Mouse (Mus musculus): ENCODE measurements around the gene Tfap2a.

Gene Tfap2a

DNA sequence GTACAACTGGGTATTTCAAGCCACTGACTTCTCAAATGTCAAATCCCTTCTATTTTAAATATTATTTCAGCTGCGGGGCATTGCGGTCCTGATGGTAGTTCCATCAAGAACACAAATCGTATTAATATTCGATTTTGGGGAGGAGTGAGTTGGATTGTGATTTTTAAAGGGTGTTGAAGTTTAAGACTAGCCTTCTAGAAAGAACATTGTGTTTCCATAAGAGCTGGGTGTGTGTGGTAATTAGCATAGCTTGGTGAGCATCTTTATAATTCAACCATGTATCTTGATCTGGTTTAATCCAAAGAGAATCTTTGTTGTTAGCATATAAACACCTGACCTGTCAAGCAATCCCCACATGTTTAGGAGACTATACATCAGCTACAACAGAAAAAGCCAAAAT lies 24.9 kb downstream of the Tfap2a start:
- DNase-seq (ENCODE audit: low read depth, low spot score): no peak

DNA sequence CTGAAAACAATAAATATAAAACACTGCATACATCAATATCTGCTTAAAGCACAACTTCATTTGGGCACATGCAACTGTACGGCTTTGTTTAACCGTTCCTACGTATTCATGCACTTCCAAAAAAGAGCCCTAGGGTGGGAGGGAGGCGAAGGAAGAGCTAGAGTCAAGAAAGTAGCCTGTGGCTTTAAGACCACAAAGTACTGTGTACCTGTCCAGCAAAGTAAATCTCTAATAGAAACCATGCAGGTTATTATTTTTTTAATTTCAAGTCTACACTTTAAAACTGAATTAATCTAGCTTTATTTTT lies 25.7 kb downstream of the Tfap2a start:
- peak; percentile 51 for DNase-seq (ENCODE audit: low read depth, low spot score)

DNA sequence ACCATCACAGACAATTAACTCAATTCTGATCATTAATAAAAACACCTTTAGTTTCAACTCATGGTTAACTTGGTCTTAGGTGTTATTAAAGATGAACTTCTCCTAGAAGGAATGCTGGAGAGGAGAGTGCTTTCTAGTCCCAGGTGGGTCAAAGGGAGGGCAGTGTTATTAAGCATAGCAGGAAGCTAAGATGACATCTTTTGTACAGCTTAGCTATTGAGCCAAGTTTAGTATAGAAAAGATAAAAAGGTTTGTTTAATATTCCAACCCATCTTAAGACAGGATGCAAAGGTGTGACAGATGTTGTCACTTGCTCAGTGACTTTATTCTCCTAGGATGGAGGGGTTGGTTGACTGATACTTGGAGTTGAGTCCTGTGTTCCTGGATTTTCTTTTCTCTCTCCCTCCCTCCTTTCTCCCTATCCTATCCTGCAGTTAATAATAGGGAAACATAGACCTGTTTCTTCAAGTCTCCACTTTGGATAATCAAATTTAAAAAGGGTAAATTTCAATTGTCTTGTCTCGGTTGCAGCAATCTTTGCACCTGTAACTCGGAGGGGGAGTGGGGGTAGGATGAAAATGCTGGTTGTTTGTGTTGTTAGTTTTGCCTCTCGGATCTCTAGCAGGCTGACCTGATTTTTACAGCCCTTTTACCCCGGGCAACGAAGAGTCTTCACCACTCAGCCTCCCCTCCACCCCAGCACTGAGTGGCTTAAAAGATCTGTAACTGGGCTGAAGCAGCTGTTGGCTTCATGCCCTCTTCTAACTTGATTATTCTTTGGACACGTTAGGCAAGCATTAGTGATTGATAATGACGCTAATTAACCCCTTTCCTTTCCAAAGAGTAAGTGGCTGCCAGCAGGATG lies 26.3 kb downstream of the Tfap2a start:
- no peak for DNase-seq (ENCODE audit: low read depth, low spot score)

GRCm38 (mm10) chr13:40710062-40710342 lies 28.2 kb downstream of the Tfap2a start:
- no peak for DNase-seq (ENCODE audit: low read depth, low spot score)

- DNase-seq (ENCODE audit: low read depth, low spot score): peak; percentile 86
These were observed 28.7 kb downstream of the Tfap2a start for GRCm38 (mm10) chr13:40709321-40710061.

DNA sequence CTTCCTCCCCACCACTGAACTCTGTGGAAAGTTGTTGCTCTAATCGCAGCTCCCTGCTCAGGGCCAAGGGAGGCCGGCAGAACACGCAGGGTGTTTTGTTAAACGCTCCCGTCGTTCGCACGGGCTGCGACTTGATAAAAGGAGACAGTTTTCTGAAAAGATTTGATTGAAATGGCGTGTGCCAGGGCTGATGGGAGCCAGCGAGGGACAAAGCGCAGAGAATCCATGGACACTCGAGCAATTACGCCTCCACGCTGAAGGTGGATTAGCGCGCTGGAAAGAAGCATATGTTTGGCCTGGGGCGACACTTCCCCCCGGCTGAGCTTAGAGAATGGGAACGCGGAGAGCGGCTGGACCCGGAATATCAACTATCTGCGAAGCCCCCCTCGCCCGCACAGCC lies 29.3 kb downstream of the Tfap2a start:
- peak; percentile 70 for DNase-seq (ENCODE audit: low read depth, low spot score)

- no peak for DNase-seq (ENCODE audit: low read depth, low spot score)
These were observed 29.9 kb downstream of the Tfap2a start for GRCm38 (mm10) chr13:40708271-40708670.

DNA sequence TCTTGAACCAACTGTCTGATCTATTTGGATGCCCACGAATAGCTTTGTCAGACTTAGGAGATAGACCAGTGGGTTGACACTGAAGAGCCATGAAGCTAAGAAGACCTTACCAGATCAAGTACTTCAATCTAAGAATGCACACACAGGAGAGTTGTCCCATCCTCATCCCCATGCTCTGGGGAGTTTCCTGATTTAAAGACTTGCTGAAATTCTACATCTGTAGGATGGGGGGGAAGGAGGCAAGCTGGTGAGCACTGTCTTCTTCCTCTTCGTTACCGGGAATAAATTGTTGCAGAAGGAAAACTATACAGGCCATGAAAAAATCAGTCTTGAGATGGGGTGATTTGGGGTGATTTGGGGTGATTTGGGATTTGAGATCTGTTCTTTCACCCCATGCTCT lies 30.5 kb downstream of the Tfap2a start:
- no peak for DNase-seq (ENCODE audit: low read depth, low spot score)

GRCm38 (mm10) chr13:40706612-40707011 lies 31.6 kb downstream of the Tfap2a start:
- DNase-seq (ENCODE audit: low read depth, low spot score): peak; percentile 45

DNA sequence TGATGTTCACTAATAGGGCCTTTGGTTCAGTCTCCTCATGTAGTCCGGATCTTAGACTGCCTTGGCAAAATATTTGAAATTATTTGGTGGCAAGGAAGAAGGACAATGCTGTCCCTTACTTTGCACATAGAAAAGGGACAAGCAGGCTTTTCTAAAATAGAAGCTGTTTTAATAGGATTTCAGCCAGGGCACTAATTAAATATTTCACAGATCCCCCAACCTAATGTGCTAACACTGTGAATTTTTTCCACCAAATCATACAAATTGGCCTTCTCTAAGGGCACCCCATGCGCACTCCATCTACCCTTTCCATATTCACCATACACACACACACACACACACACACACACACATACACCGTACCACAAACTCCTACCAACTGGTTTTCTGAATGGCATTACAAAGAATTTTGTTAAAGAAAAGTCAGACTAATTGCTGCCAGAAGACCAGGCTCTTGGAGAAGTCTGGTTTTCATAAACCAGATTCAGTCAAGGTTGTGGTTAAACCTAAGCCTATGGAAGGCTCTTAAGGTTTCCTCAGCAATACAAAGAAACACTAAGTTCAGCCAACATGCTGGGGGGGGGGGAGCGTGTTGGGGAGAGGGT lies 32.3 kb downstream of the Tfap2a start:
- DNase-seq (ENCODE audit: low read depth, low spot score): no peak

DNA sequence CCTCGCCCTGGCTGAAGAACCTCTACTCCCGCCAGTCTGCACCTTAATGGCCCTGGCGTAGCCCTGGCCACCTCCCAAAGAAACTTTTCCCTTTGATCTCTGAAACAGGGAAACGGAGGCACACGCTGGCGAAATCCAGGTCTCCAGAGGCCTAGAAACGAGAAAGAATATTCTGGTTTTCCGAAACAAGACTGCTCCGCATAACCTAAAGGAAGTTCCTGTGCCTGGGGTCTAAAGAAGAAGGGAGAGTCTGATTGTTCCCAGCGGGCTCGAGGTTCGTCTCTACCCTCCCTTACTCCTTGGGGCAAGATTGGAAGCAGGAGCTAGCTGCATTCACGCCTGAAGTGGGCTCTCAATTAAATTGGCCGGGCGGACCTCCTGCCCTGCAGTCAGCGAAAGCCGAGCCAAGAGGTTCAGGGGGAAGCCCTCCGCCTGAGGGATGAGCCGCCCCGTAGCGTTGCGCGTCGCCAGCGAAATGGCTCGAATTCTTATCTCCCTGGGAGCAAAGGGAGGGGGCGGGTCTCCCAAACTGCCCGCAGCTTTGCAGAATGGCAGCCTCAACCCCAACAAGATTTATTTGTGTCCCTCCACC lies 33.2 kb downstream of the Tfap2a start:
- DNase-seq (ENCODE audit: low read depth, low spot score): peak; percentile 75

DNA sequence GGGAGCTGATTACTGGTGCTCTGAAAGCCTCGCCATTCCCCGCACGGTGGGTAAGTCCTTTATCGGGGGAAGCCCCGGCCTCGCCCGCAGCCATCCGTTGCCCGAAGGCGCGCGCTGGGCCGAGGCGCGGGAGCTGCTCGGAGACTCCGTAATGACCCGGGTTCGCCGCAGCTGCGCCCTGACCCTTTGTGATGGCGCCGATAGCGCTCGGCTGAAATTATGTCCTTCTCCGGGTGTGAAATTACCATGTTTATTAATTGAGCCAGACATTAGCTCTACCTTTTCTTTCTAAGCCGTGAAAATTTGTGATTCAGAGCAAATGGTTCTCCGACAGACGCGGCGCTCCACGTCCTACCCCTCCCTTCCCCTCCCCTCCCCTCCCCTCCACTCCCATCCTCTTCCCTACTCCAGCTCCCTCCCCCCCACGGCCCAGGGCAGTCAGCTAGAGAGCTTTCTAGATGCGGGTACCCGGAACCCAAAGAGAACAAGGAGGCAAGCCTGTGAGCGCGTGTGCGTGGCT lies 34.1 kb downstream of the Tfap2a start:
- peak; percentile 87 for DNase-seq (ENCODE audit: low read depth, low spot score)

DNA sequence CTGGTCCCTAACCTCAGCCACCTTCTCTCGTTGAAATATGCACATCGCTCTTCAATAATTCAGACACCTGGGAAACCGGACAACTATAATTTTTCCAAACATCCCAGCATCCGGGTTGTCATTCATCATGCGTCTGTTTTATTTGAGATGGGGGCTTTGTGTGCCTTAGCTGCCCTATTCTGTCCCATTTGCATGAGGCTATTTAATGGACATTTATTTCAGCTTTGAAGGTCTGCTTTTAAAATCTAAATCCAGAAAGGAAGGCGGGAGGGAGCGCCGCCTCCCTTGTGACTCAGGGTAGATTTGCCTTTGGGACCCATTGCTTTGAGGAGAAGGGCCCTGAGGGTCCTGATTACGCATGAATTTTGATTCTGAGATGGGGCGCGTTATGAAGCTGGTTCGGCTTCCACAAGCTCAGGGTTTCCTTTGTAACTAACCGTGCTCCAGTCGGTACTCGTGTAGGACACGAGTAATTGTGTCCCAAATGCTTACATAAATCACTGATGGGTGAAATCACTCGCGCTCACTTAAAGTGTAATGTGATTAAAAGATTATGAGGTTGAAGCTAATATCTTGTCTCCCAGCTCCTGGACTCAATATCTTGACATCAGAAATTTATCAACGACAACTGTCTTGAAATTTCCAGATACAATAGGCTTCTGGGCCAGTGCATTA lies 34.9 kb downstream of the Tfap2a start:
- DNase-seq (ENCODE audit: low read depth, low spot score): no peak

GRCm38 (mm10) chr13:40702361-40703122 lies 35.6 kb downstream of the Tfap2a start:
- no peak for DNase-seq (ENCODE audit: low read depth, low spot score)

DNA sequence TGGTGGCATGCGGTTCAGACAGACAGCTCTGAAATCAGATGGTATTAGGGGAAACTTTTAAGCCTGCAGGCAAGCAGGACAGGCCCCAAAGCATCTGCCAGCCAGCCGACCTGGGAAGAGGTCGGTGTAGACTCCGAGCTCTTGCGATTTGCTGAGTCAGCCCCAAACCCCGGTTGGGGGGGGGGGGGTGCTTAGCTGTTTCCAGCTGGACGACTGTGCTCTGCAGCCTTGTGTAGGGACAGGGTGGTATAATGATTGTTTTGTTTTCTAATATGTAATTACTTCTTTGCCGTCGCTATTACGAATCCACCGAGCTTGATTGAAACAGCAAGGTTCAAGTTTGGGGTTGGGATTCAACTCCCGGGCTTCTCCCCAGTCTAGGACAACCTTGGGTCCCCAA lies 36.5 kb downstream of the Tfap2a start:
- no peak for DNase-seq (ENCODE audit: low read depth, low spot score)

GRCm38 (mm10) chr13:40685790-40686189 lies 52.4 kb downstream of the Tfap2a start:
- DNase-seq (ENCODE audit: low read depth, low spot score): no peak

DNA sequence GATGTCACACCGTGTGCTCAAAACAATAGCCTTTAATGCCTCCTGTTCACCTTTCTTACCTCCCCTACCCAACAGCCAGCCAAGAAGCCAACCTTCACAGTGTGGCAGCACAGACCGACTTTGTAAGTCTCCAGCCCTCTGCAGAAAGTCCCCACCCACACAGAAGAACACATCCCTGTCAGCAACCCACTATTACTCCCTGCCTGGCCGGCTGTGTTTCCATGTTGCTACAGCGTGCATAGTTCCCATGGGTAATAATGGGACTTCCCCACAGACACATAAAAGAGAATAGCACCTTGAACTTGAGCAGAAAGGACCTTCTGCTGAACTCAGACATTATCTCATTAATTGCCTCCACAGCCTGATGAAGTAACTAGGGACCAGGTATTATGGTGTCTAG lies 61.4 kb downstream of the Tfap2a start:
- no peak for DNase-seq (ENCODE audit: low read depth, low spot score)
